Mouse (Mus musculus) heart, postnatal 0 days (tissue): ENCODE results near the gene Pfpl.

Experiments used
- CTCF ChIP-seq: IDR thresholded peaks from 2 replicates; pipeline ENCODE4 v1.5.1; 2016; ENCODE audit warnings: antibody characterized with exemption, control low read depth, low read depth
- EP300 ChIP-seq: IDR thresholded peaks from 2 replicates; pipeline ENCODE4 v1.6.1; 2016; ENCODE audit warnings: antibody characterized with exemption, low read depth

- TF ChIP-seq CTCF (peak; percentile 36), EP300 (no peak)
Observed at GRCm38 (mm10) chr19:12467436-12467835, 39.7 kb downstream of the Pfpl start.
